Mouse (Mus musculus) brain, embryonic 14.5 days (tissue): ENCODE data around the gene 6430571L13Rik.

Experiments
- CTCF ChIP-seq: fragments of 200-500 bp; IDR thresholded peaks from 2 replicates; pipeline ENCODE4 v1.5.1; 2012; ENCODE audit warnings: inconsistent platforms, mild to moderate bottlenecking, moderate library complexity, borderline replicate concordance; ENCODE audit not compliant: insufficient read depth, insufficient read length; ENCODE audit errors: extremely low read depth
- POLR2A ChIP-seq: fragments of 200-500 bp; IDR thresholded peaks from 2 replicates; pipeline ENCODE4 v1.6.1; 2012; ENCODE audit warnings: mild to moderate bottlenecking, inconsistent platforms, borderline replicate concordance; ENCODE audit not compliant: poor library complexity, insufficient read depth, insufficient read length, severe bottlenecking; ENCODE audit errors: extremely low read depth

DNA sequence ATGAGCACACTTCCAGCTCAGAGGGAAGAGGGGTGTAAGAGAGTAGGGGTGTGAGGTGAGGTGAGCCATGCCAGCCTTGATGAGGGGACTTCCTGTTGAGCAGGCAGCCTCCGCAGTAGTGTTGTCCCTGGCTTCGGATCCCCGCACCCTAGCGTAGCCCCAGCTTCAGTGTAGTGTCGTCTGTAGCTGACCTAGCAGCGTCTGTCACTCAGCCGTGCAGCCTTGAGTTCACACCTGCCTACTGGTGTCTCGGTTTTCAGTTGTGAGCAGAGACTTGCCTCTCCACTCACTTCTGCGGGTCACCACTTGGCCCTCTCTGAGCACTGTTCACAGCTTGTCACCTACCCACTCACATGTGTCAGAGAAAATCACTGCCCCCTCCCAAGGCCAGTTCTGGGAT lies 31.2 kb upstream of the 6430571L13Rik start:
- TF ChIP-seq CTCF (no peak), POLR2A (no peak)
